Mouse (Mus musculus) stomach, postnatal 0 days (tissue): Measurements from ENCODE around the gene Minos1.

Experiments
- CTCF ChIP-seq: IDR thresholded peaks from 2 replicates; pipeline ENCODE4 v1.5.1; 2016; ENCODE audit warnings: antibody characterized with exemption, low read depth, mild to moderate bottlenecking, moderate library complexity
- EP300 ChIP-seq: optimal IDR thresholded peaks from 2 replicates; pipeline ENCODE3; 2016; ENCODE audit warnings: antibody characterized with exemption

DNA sequence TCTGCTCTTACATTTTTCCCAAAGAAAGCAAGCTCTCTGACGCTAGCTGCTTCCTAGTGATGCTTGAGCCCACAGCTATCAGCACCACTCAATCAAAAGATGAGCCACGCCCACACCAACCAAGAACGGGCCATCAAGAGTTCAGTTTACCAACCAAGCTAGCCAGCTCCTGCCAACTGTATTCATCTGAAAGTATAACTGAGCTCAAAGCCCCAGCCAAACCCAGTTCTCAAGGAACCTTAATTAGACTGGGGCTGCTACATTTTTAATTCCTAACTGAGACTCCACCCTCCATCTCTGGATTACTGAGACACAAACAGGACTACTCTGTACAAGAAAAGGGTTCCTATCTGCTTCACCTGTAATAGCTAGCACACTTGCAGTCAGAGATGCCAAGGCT lies 20.1 kb downstream of the Minos1 start:
- no peak for TF ChIP-seq CTCF
- no peak for TF ChIP-seq EP300
